Mouse (Mus musculus): ENCODE results near the gene Ckm.

DNA sequence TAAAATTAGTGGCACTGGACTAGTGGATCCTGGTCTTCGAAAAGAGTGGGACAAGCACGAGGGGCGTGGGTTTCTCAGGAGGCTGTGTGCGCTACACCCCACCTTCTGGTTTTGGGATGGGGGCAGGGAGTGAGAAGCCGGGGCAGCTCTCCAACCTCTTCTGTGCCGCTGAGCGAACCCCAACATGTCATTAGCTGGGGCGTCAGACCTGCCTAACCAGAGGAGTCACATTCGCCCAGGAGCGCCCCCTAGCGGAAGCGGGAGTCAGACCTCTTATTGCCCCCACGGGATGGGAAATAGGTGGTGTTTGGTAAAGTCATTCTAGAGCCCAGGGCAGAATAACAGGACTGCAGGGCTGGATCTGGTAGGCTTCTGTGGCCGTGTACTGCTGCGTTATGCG is 42.9 kb upstream of the Ckm start:
- TF ChIP-seq POLR2A (IDR thresholded peaks at IDR 0.05; ENCODE audit: extremely low read depth, insufficient read depth, low read length) (no peak), CTCF (IDR thresholded peaks at IDR 0.05; ENCODE audit: extremely low read depth, insufficient read depth, low read length) (peak; percentile 52)

All from cortical plate, adult 2 months (tissue).